Mouse (Mus musculus) retina, postnatal 1 day (tissue): ENCODE measurements around the gene Trpc4ap.

Source experiments
- DNase-seq: peaks from one replicate; pipeline ENCODE4 v3.0.0-alpha.2; 2012

Gene Trpc4ap

GRCm38 (mm10) chr2:155637411-155637810, 54.8 kb downstream of the Trpc4ap start:
- DNase-seq = no peak

GRCm38 (mm10) chr2:155636881-155637280, 55.3 kb downstream of the Trpc4ap start:
- no peak for DNase-seq

GRCm38 (mm10) chr2:155635961-155636360, 56.2 kb downstream of the Trpc4ap start:
- DNase-seq = no peak

GRCm38 (mm10) chr2:155634562-155634961, 57.6 kb downstream of the Trpc4ap start:
- DNase-seq = no peak

- DNase-seq = no peak
These were observed 58.5 kb downstream of the Trpc4ap start for GRCm38 (mm10) chr2:155633731-155634130.

GRCm38 (mm10) chr2:155633121-155633520, 59.1 kb downstream of the Trpc4ap start:
- no peak for DNase-seq

GRCm38 (mm10) chr2:155632138-155632936, 59.8 kb downstream of the Trpc4ap start:
- DNase-seq = no peak

- peak; percentile 26 for DNase-seq
These were observed 61.4 kb downstream of the Trpc4ap start for GRCm38 (mm10) chr2:155630590-155631416.

- peak; percentile 12 for DNase-seq
These were observed 62.0 kb downstream of the Trpc4ap start for GRCm38 (mm10) chr2:155630153-155630552.

- peak; percentile 67 for DNase-seq
These were observed 62.9 kb downstream of the Trpc4ap start for GRCm38 (mm10) chr2:155629231-155629661.

- no peak for DNase-seq
These were observed 63.7 kb downstream of the Trpc4ap start for GRCm38 (mm10) chr2:155628519-155628918.

- DNase-seq = no peak
These were observed 64.1 kb downstream of the Trpc4ap start for GRCm38 (mm10) chr2:155628112-155628511.

GRCm38 (mm10) chr2:155627030-155627738, 65.0 kb downstream of the Trpc4ap start:
- DNase-seq = peak; percentile 80

- DNase-seq = no peak
These were observed 65.9 kb downstream of the Trpc4ap start for GRCm38 (mm10) chr2:155626277-155626676.

- peak; percentile 70 for DNase-seq
These were observed 67.5 kb downstream of the Trpc4ap start for GRCm38 (mm10) chr2:155624730-155625129.

GRCm38 (mm10) chr2:155623996-155624395, 68.2 kb downstream of the Trpc4ap start:
- no peak for DNase-seq

- peak; percentile 16 for DNase-seq
These were observed 69.6 kb downstream of the Trpc4ap start for GRCm38 (mm10) chr2:155622606-155623005.

GRCm38 (mm10) chr2:155619817-155620216, 72.4 kb downstream of the Trpc4ap start:
- peak; percentile 79 for DNase-seq

- DNase-seq = no peak
These were observed 75.2 kb downstream of the Trpc4ap start for GRCm38 (mm10) chr2:155616971-155617370.

GRCm38 (mm10) chr2:155613953-155614352, 78.2 kb downstream of the Trpc4ap start:
- no peak for DNase-seq

GRCm38 (mm10) chr2:155613326-155613755, 78.8 kb downstream of the Trpc4ap start:
- DNase-seq = peak; percentile 80

GRCm38 (mm10) chr2:155611834-155612550, 80.2 kb downstream of the Trpc4ap start:
- no peak for DNase-seq
